Mouse (Mus musculus) T-cell, adult 2 months (primary cell): ENCODE results near the gene Tnrc18.
A peak's percentile ranks its signal among the peaks of the same experiment; 100 is the strongest.

Source experiments
- DNase-seq: peaks from one replicate; pipeline ENCODE4 v3.0.0; 2022; ENCODE audit warnings: low spot score

Tnrc18 gene

GRCm38 (mm10) chr5:142822286-142823095, 5.0 kb upstream of the Tnrc18 start:
- no peak for DNase-seq

- no peak for DNase-seq
These were observed 4.5 kb upstream of the Tnrc18 start for GRCm38 (mm10) chr5:142821974-142822285.

GRCm38 (mm10) chr5:142821266-142821973, 4.0 kb upstream of the Tnrc18 start:
- DNase-seq = no peak

GRCm38 (mm10) chr5:142820276-142821265, 3.1 kb upstream of the Tnrc18 start:
- DNase-seq = no peak

GRCm38 (mm10) chr5:142819385-142820275, 2.2 kb upstream of the Tnrc18 start:
- DNase-seq = no peak

GRCm38 (mm10) chr5:142818435-142819360, 1.2 kb upstream of the Tnrc18 start:
- DNase-seq = no peak

- peak; percentile 44 for DNase-seq
These were observed 495 bp downstream of the Tnrc18 start for GRCm38 (mm10) chr5:142816811-142817523.

- no peak for DNase-seq
These were observed 1.2 kb downstream of the Tnrc18 start for GRCm38 (mm10) chr5:142816031-142816810.

- DNase-seq = no peak
These were observed 2.0 kb downstream of the Tnrc18 start for GRCm38 (mm10) chr5:142815421-142816001.

GRCm38 (mm10) chr5:142814711-142815420, 2.6 kb downstream of the Tnrc18 start:
- DNase-seq = no peak

- no peak for DNase-seq
These were observed 3.3 kb downstream of the Tnrc18 start for GRCm38 (mm10) chr5:142814161-142814651.

- no peak for DNase-seq
These were observed 3.7 kb downstream of the Tnrc18 start for GRCm38 (mm10) chr5:142813722-142814111.

- no peak for DNase-seq
These were observed 4.3 kb downstream of the Tnrc18 start for GRCm38 (mm10) chr5:142812976-142813721.

- no peak for DNase-seq
These were observed 4.9 kb downstream of the Tnrc18 start for GRCm38 (mm10) chr5:142812621-142812975.

- no peak for DNase-seq
These were observed 5.5 kb downstream of the Tnrc18 start for GRCm38 (mm10) chr5:142811870-142812443.
